Mouse (Mus musculus): ENCODE data around the gene Adgrb3. TPM values are rescaled to one million over a fixed set of nuclear protein-coding genes. Genes with fewer than 3 reads are reported as not detected.

Adgrb3 gene
- polyA plus RNA-seq, 1 experiment from 2014 or later, result 2.1 TPM

DNA sequence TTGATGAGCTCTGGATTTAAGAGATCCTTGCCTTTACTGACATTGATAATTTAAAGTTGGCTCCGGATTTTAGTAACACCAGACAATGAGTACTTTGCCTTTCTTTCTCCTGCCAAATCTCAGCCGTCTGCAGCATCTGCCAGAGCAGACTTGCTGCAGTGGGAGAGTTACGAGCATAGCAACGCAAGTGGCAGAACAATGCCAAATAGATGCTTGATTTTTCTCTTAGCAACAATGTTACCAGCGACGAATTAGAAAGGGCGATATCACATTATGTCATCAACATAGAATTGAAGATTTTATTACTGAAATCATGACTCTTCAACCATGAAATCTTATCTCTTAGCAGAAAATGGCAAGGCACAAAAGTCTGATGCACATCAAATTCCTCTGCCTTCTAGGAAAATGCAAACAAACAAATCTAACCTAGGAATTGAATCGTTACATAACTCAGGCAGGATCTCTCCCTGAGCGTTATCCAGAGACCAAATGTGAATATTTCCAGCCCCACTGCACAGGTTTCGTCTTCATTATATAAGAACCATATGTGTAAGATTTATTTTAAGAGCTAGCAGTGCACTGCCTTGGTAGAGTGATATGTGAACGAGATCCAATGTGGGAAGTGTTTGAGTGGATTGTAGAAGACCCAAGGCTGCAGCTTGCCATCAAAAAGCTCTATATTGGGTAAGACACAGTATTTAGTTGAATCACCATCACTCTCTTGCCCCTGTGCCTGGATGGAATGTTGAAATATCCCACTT is 663.3 kb downstream of the Adgrb3 start:
- Histone ChIP-seq H3K9me3 (ENCODE audit: control insufficient read depth) (no peaks in the 10 kb centered on the region), H3K4me1 (replicated peaks; ENCODE audit: control insufficient read depth, insufficient read depth, low read length) (no peaks in the 10 kb centered on the region), H3K36me3 (ENCODE audit: control insufficient read depth, insufficient read depth) (no peaks in the 10 kb centered on the region), H3K4me2 (replicated peaks; ENCODE audit: low read depth) (no peak overlapping the region), H3K27me3 (replicated peaks; ENCODE audit: control insufficient read depth, insufficient read depth, low read length) (no peaks in the 10 kb centered on the region), H3K9ac (ENCODE audit: low read depth, low read length) (no peak overlapping the region), H3K4me3 (ENCODE audit: low read depth, low read length) (no peak overlapping the region), H3K27ac (ENCODE audit: low read depth, low read length) (no peak overlapping the region)
- 71% methylated on average over 11 of the region's 11 CpGs for WGBS
- ATAC-seq, result no peak
- no peak for TF ChIP-seq CTCF (IDR thresholded peaks at IDR 0.05; ENCODE audit: low read depth)

DNA sequence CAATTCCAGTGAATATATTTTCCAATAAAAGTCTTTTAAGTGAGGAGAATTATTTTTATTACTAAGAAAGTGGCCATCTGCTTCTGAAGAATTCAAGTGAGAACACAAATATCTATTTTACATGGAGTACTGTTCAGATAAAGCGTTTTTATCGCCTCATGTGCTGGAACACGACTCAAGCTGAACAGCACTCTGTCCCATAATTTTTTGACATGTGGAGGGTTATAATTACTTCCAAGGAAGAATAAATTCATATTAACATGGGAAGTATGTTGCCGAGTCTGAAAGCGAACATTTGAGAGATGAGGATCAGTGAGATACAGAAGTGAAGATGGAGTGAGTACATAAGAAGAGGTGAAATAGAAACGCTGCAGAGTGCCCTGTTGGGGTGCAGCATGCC is 665.9 kb downstream of the Adgrb3 start:
- Histone ChIP-seq H3K9ac (ENCODE audit: low read depth, low read length) (no peak overlapping the region), H3K4me3 (ENCODE audit: low read depth, low read length) (no peak overlapping the region), H3K27ac (ENCODE audit: low read depth, low read length) (no peak overlapping the region), H3K36me3 (ENCODE audit: control insufficient read depth, insufficient read depth) (no peaks in the 10 kb centered on the region), H3K4me2 (replicated peaks; ENCODE audit: low read depth) (no peak overlapping the region), H3K27me3 (replicated peaks; ENCODE audit: control insufficient read depth, insufficient read depth, low read length) (no peaks in the 10 kb centered on the region), H3K9me3 (ENCODE audit: control insufficient read depth) (no peaks in the 10 kb centered on the region), H3K4me1 (replicated peaks; ENCODE audit: control insufficient read depth, insufficient read depth, low read length) (no peaks in the 10 kb centered on the region)
- no peak for ATAC-seq
- 81% methylated on average over 6 of the region's 6 CpGs for WGBS
- no peak for TF ChIP-seq CTCF (IDR thresholded peaks at IDR 0.05; ENCODE audit: low read depth)

DNA sequence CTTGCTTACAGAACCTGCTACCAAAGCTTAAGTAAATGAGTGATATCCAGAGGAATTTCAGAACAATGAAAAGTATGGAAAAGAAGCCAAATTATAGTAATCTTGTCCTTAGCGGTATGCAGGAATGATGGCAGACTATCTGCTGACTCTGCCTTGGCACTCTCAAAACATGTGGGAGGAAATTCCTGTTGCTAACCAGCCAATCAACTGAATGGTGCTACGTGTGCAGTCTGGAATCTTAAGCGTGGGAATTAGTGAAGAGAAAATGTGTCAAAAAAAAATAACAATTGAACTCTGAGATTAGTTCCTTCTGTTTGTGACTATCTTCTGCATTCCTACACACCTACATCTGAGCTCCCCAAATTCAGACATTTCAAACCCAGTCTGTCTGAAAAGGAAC is 683.3 kb downstream of the Adgrb3 start:
- WGBS, result 76% methylated on average over 3 of the region's 3 CpGs
- H3K4me2 ChIP-seq (replicated peaks; ENCODE audit: low read depth), result no peak overlapping the region

DNA sequence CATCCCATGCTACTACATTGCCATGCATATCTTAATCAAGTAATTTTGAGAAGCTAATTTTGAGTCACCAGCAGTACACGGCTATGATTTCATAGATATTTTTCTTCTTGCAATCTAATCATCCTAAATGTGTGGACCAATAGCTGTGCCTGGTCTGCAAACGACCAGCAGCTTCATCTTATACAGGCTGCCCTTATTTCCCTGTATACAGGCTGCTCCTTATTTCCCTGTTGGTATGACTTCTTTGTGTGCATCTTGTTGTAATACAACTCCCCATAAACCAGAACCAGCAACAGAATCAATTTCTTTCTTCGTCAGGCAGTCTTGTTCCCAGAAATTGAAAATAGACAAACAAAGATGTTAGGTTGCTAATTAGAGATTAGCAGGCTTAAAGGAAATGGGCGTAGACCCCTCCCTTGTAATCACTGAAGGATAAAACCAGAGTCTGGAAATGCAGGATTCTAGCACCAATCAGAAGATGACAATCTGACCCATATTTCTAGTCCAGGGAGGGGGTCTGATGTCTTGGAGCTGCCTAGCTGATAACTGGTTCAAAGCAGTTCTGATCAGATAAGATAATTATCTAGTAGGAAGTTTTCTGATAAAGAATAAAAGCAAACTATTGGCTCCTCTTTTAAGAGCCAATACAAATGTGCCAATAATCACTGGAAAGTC is 697.2 kb downstream of the Adgrb3 start:
- Histone ChIP-seq H3K4me1 (replicated peaks; ENCODE audit: control insufficient read depth, insufficient read depth, low read length) (no peaks in the 10 kb centered on the region), H3K27me3 (replicated peaks; ENCODE audit: control insufficient read depth, insufficient read depth, low read length) (no peaks in the 10 kb centered on the region), H3K36me3 (ENCODE audit: control insufficient read depth, insufficient read depth) (no peaks in the 10 kb centered on the region), H3K27ac (ENCODE audit: low read depth, low read length) (no peak overlapping the region), H3K4me3 (ENCODE audit: low read depth, low read length) (no peak overlapping the region), H3K9ac (ENCODE audit: low read depth, low read length) (no peak overlapping the region), H3K9me3 (ENCODE audit: control insufficient read depth) (no peaks in the 10 kb centered on the region), H3K4me2 (replicated peaks; ENCODE audit: low read depth) (no peak overlapping the region)
- 64% methylated on average over 4 of the region's 4 CpGs for WGBS
- TF ChIP-seq CTCF (IDR thresholded peaks at IDR 0.05; ENCODE audit: low read depth), result no peak
- ATAC-seq, result no peak

More for the DNA sequence above, 683.3 kb downstream of the Adgrb3 start:
- H3K36me3 ChIP-seq (ENCODE audit: control insufficient read depth, insufficient read depth), result no peaks in the 10 kb centered on the region
- H3K9ac ChIP-seq (ENCODE audit: low read depth, low read length), result no peak overlapping the region
- no peaks in the 10 kb centered on the region for H3K9me3 ChIP-seq (ENCODE audit: control insufficient read depth)
- H3K27me3 ChIP-seq (replicated peaks; ENCODE audit: control insufficient read depth, insufficient read depth, low read length), result no peaks in the 10 kb centered on the region
- ATAC-seq, result no peak
- H3K27ac ChIP-seq (ENCODE audit: low read depth, low read length), result no peak overlapping the region
- no peak for TF ChIP-seq CTCF (IDR thresholded peaks at IDR 0.05; ENCODE audit: low read depth)
- no peaks in the 10 kb centered on the region for H3K4me1 ChIP-seq (replicated peaks; ENCODE audit: control insufficient read depth, insufficient read depth, low read length)
- H3K4me3 ChIP-seq (ENCODE audit: low read depth, low read length), result no peak overlapping the region

DNA sequence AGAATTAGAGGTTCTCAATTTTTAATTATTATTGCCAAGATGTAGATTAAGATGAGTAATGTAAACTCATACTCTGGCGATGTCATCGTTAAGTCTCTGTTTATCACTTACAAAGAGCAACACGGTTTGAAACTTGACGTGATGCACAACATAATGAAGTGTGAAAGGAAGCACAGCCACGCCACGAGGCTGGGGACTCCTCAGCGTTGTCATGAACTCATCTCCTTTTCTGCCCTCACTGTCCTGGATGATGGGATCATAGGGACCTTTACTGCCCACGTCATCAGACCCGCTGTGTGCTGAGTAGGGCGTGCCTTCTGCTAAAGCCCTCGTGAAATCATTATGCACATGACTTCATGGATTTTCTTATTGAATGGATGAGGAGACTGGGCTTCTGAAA is 714.0 kb downstream of the Adgrb3 start:
- no peak for TF ChIP-seq CTCF (IDR thresholded peaks at IDR 0.05; ENCODE audit: low read depth)
- Histone ChIP-seq H3K9me3 (ENCODE audit: control insufficient read depth) (no peaks in the 10 kb centered on the region), H3K4me2 (replicated peaks; ENCODE audit: low read depth) (no peak overlapping the region)

DNA sequence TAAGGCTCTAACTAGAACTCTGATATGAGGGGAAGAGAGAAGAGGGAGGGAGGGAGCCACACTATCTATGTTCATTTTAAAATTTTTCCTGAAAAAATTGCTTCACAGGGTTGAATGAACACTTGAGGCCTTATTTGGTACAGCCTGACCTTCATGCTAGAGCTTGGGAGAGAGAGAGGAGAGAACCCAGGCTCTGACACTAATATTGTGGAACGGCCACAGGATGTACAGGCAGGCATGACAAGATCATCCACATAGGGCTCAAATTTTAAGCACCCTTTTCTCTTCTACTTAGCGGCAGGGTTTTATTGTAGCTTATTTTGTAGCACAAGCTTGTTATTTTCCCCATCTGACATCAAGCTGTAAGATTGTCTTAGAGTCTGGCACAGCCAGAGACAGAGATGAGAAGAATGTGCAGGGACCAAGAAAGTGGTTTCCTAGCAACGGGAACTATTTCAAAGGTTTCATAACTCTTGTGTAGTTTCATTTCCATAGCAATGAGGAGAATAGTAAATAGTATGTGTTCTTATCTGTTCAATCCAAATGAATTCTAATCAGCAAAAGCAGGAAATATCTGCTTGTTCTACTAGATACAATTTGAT is 721.9 kb downstream of the Adgrb3 start:
- no peak for TF ChIP-seq CTCF (IDR thresholded peaks at IDR 0.05; ENCODE audit: low read depth)
- Histone ChIP-seq H3K4me2 (replicated peaks; ENCODE audit: low read depth) (no peak overlapping the region), H3K9me3 (ENCODE audit: control insufficient read depth) (no peaks in the 10 kb centered on the region), H3K9ac (ENCODE audit: low read depth, low read length) (no peak overlapping the region), H3K27ac (ENCODE audit: low read depth, low read length) (no peak overlapping the region), H3K36me3 (ENCODE audit: control insufficient read depth, insufficient read depth) (no peaks in the 10 kb centered on the region), H3K27me3 (replicated peaks; ENCODE audit: control insufficient read depth, insufficient read depth, low read length) (no peaks in the 10 kb centered on the region), H3K4me1 (replicated peaks; ENCODE audit: control insufficient read depth, insufficient read depth, low read length) (no peaks in the 10 kb centered on the region), H3K4me3 (ENCODE audit: low read depth, low read length) (no peak overlapping the region)
- no peak for ATAC-seq
- 47% methylated on average over 3 of the region's 3 CpGs for WGBS

More for the DNA sequence above, 714.0 kb downstream of the Adgrb3 start:
- 71% methylated on average over 11 of the region's 11 CpGs for WGBS
- Histone ChIP-seq H3K9ac (ENCODE audit: low read depth, low read length) (no peak overlapping the region), H3K27ac (ENCODE audit: low read depth, low read length) (no peak overlapping the region), H3K4me3 (ENCODE audit: low read depth, low read length) (no peak overlapping the region), H3K27me3 (replicated peaks; ENCODE audit: control insufficient read depth, insufficient read depth, low read length) (no peaks in the 10 kb centered on the region), H3K4me1 (replicated peaks; ENCODE audit: control insufficient read depth, insufficient read depth, low read length) (no peaks in the 10 kb centered on the region), H3K36me3 (ENCODE audit: control insufficient read depth, insufficient read depth) (no peaks in the 10 kb centered on the region)
- no peak for ATAC-seq

Data from intestine, postnatal 0 days (tissue).